Mouse (Mus musculus): ENCODE measurements around the gene Cyp4f14. TPM values are rescaled to one million over a fixed set of nuclear protein-coding genes. Genes with fewer than 3 reads are reported as not detected.

Gene Cyp4f14
- polyA plus RNA-seq, 1 experiment from 2014 or later, result not detected

Other genes starting within 250 kb of the Cyp4f14 start
- gene Cyp4f15, start 231.7 kb downstream of the Cyp4f14 start, polyA plus RNA-seq (2014; fragmentation: Nextera tagmentation; extraction: Ambion mirVana), result 0.76 and 1.5 TPM in 2 replicates
- 44.1 and 72.0 TPM in 2 replicates for gene Zfp871, start 129.1 kb downstream of the Cyp4f14 start, polyA plus RNA-seq (2014; fragmentation: Nextera tagmentation; extraction: Ambion mirVana)
- gene Zfp811, start 107.4 kb downstream of the Cyp4f14 start, polyA plus RNA-seq (2014; fragmentation: Nextera tagmentation; extraction: Ambion mirVana), result 22.2 and 25.2 TPM in 2 replicates
- gene Zfp799, start 87.1 kb downstream of the Cyp4f14 start, polyA plus RNA-seq (2014; fragmentation: Nextera tagmentation; extraction: Ambion mirVana), result 20.7 and 25.7 TPM in 2 replicates
- gene Zfp870, start 25.7 kb downstream of the Cyp4f14 start, polyA plus RNA-seq (2014; fragmentation: Nextera tagmentation; extraction: Ambion mirVana), result 8.5 and 10.9 TPM in 2 replicates
- gene Cyp4f13, start 30.1 kb upstream of the Cyp4f14 start, polyA plus RNA-seq (2014; fragmentation: Nextera tagmentation; extraction: Ambion mirVana), result 3.6 and 4.5 TPM in 2 replicates
- gene Zfp472, start 48.5 kb upstream of the Cyp4f14 start, polyA plus RNA-seq (2014; fragmentation: Nextera tagmentation; extraction: Ambion mirVana), result 12.1 and 12.7 TPM in 2 replicates
- gene Zfp952, start 75.8 kb upstream of the Cyp4f14 start, polyA plus RNA-seq (2014; fragmentation: Nextera tagmentation; extraction: Ambion mirVana), result 17.5 and 20.0 TPM in 2 replicates
- gene Zfp763, start 116.1 kb upstream of the Cyp4f14 start, polyA plus RNA-seq (2014; fragmentation: Nextera tagmentation; extraction: Ambion mirVana), result 25.5 and 29.9 TPM in 2 replicates
- gene 4921501E09Rik, start 150.7 kb upstream of the Cyp4f14 start, polyA plus RNA-seq (2014; fragmentation: Nextera tagmentation; extraction: Ambion mirVana), result not detected in 2 replicates
- 24.4 and 26.6 TPM in 2 replicates for gene Zfp563, start 172.0 kb upstream of the Cyp4f14 start, polyA plus RNA-seq (2014; fragmentation: Nextera tagmentation; extraction: Ambion mirVana)
- gene Morc2b, start 222.3 kb upstream of the Cyp4f14 start, polyA plus RNA-seq (2014; fragmentation: Nextera tagmentation; extraction: Ambion mirVana), result 0.22 TPM in 1 of 2 replicates, not detected in the other

Measured in forebrain, embryonic 14.5 days (tissue).